Mouse (Mus musculus) bone marrow macrophage, adult 2 months (primary cell): ENCODE measurements at regions not wholly inside any gene's neighbourhood (a gene's known extent, or its start where the extent isn't known, plus 50 kb on each side); places are given as distances from the start of the nearest gene placed in this dataset.

Experiments
- H3K27ac ChIP-seq: 2 replicates; pipeline ENCODE4 v1.5.1; 2012; ENCODE audit warnings: low read depth, low read length; ENCODE audit not compliant: insufficient read depth
- H3K4me1 ChIP-seq: 2 replicates; pipeline ENCODE4 v1.6.1; 2012; ENCODE audit warnings: low read length; ENCODE audit not compliant: control insufficient read depth, insufficient read depth
- H3K4me3 ChIP-seq: 2 replicates; pipeline ENCODE4 v1.5.1; 2012; ENCODE audit warnings: mild to moderate bottlenecking, low read length, moderate library complexity; ENCODE audit not compliant: insufficient read depth
- CTCF ChIP-seq: IDR thresholded peaks from 2 replicates; pipeline ENCODE4 v1.5.1; 2012; ENCODE audit warnings: low read depth, mild to moderate bottlenecking, low read length, moderate library complexity
- POLR2A ChIP-seq: IDR thresholded peaks from 2 replicates; pipeline ENCODE4 v1.6.1; 2012; ENCODE audit warnings: mild to moderate bottlenecking, low read depth, low read length, borderline replicate concordance

- no peak for TF ChIP-seq POLR2A
- TF ChIP-seq CTCF = no peak
- Histone ChIP-seq H3K27ac (no peak overlapping the region), H3K4me3 (no peak overlapping the region), H3K4me1 (no peaks in the 10 kb centered on the region)
Observed at GRCm38 (mm10) chr14:85849490-85849889, 1291.5 kb downstream of the Diaph3 start.

- TF ChIP-seq POLR2A = no peak
- no peak for TF ChIP-seq CTCF
- Histone ChIP-seq H3K4me1 (no peaks in the 10 kb centered on the region), H3K4me3 (no peak overlapping the region), H3K27ac (no peak overlapping the region)
Observed at GRCm38 (mm10) chr14:85835494-85835893, 1305.5 kb downstream of the Diaph3 start.

- no peak overlapping the region for H3K4me3 ChIP-seq
- TF ChIP-seq POLR2A (no peak), CTCF (no peak)
- H3K27ac ChIP-seq = no peak overlapping the region
- H3K4me1 ChIP-seq = no peaks in the 10 kb centered on the region
Observed at GRCm38 (mm10) chr14:85814920-85815319, 1326.1 kb downstream of the Diaph3 start.

- TF ChIP-seq CTCF (no peak), POLR2A (no peak)
- no peak overlapping the region for H3K27ac ChIP-seq
- no peak overlapping the region for H3K4me3 ChIP-seq
- no peaks in the 10 kb centered on the region for H3K4me1 ChIP-seq
Observed at GRCm38 (mm10) chr14:85784386-85784785, 1341.0 kb downstream of the Pcdh17 start.

- Histone ChIP-seq H3K4me1 (no peaks in the 10 kb centered on the region), H3K27ac (no peak overlapping the region), H3K4me3 (no peak overlapping the region)
- TF ChIP-seq POLR2A (no peak), CTCF (no peak)
Observed at GRCm38 (mm10) chr14:85770636-85771035, 1327.3 kb downstream of the Pcdh17 start.

- Histone ChIP-seq H3K27ac (no peak overlapping the region), H3K4me3 (no peak overlapping the region), H3K4me1 (no peaks in the 10 kb centered on the region)
- TF ChIP-seq CTCF (no peak), POLR2A (no peak)
Observed at GRCm38 (mm10) chr14:85768301-85768700, 1324.9 kb downstream of the Pcdh17 start.

GRCm38 (mm10) chr14:85757343-85757742, 1314.0 kb downstream of the Pcdh17 start:
- TF ChIP-seq POLR2A (no peak), CTCF (no peak)

GRCm38 (mm10) chr14:85738567-85738966, 1295.2 kb downstream of the Pcdh17 start:
- TF ChIP-seq POLR2A (no peak), CTCF (no peak)
- H3K4me1 ChIP-seq = no peaks in the 10 kb centered on the region
- no peak overlapping the region for H3K4me3 ChIP-seq
- H3K27ac ChIP-seq = no peak overlapping the region

More at GRCm38 (mm10) chr14:85757343-85757742, 1314.0 kb downstream of the Pcdh17 start:
- no peak overlapping the region for H3K4me3 ChIP-seq
- H3K4me1 ChIP-seq = no peaks in the 10 kb centered on the region
- no peak overlapping the region for H3K27ac ChIP-seq
